Mouse (Mus musculus) neural tube, embryonic 14.5 days (tissue): ENCODE measurements at regions not wholly inside any gene's neighbourhood (a gene's known extent, or its start where the extent isn't known, plus 50 kb on each side); places are given as distances from the start of the nearest gene placed in this dataset.

Experiments
- ATAC-seq: fragments of 200-750 bp; cut with Nextera tagmentation; 2 replicates; pipeline ENCODE4 v1.8.0; 2017; ENCODE audit warnings: low read depth, mild to moderate bottlenecking, moderate TSS enrichment, moderate library complexity
- H3K27ac ChIP-seq: fragments of 300-500 bp; sonication (generic); 2 replicates; pipeline ENCODE4 v1.5.1; 2014; ENCODE audit warnings: low read depth, mild to moderate bottlenecking, control low read depth, low read length, moderate library complexity, mixed read lengths
- H3K27me3 ChIP-seq: fragments of 300-500 bp; sonication (generic); 2 replicates; pipeline ENCODE4 v1.6.1; 2014; ENCODE audit warnings: low read length; ENCODE audit not compliant: control insufficient read depth, insufficient read depth
- H3K36me3 ChIP-seq: fragments of 300-500 bp; sonication (generic); 2 replicates; pipeline ENCODE4 v1.6.1; 2014; ENCODE audit warnings: low read length, mixed read lengths; ENCODE audit not compliant: control insufficient read depth, insufficient read depth
- H3K4me1 ChIP-seq: fragments of 300-500 bp; sonication (generic); 2 replicates; pipeline ENCODE4 v1.6.1; 2014; ENCODE audit warnings: low read length; ENCODE audit not compliant: control insufficient read depth, insufficient read depth
- H3K4me2 ChIP-seq: fragments of 300-500 bp; sonication (generic); 2 replicates; pipeline ENCODE4 v1.6.1; 2014; ENCODE audit warnings: mild to moderate bottlenecking, low read depth, low read length, control low read depth
- H3K4me3 ChIP-seq: fragments of 300-500 bp; sonication (generic); 2 replicates; pipeline ENCODE4 v1.5.1; 2014; ENCODE audit warnings: low read depth, low read length, control low read depth, mixed read lengths
- H3K9ac ChIP-seq: fragments of 300-500 bp; sonication (generic); replicated peaks from 2 replicates; pipeline ENCODE4 v1.6.1; 2014; ENCODE audit warnings: low read depth, mild to moderate bottlenecking, control low read depth, low read length, mixed read lengths
- H3K9me3 ChIP-seq: fragments of 300-500 bp; sonication (generic); 2 replicates; pipeline ENCODE4 v1.6.1; 2016; ENCODE audit warnings: low read length; ENCODE audit not compliant: control insufficient read depth
- WGBS: fragments of 180-500 bp; shearing (Covaris S2); extraction: QIAGEN DNeasy Blood & Tissue Kit; methylation state at CpG from one replicate; pipeline ENCODE4 v1.1.7; 2014; 5-methylcytosine and 5-hydroxymethylcytosine counted together

DNA sequence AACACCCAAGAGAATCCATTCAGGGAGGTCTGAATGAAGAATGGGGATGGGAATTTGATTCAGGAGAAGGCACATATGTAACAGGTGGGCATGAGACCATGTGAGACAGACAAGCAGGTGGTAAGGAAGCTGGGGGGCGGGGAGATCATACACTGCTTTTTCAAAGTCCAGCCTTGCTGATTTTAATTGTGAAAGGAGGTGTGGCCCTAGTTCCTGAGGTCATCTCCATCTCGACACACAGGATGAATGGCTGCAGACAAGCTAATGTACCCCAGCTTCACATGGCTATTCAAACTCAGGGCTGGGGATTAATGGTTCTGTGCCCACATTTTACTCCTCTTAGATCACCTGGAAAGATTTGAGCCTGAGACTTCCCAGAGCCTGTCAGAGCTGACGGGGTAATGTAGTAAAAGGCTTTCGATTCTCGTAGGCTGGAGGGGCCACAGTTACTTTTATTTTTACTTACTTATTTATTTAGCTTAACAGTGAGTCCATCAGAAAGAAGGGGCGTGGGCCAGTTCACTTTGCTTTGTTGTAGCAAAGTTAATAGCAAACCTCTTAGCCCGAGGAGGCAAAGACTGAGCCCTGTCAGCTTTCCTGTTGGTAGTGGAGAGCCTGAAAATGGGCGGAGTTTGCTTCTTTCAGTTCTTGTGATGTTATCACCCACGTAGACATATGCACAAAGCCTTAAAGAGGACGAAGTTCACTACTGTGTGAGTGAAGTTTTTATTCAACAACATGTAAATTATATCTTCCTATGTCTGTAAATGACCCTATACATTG lies 122.3 kb upstream of the Pde3a start:
- Histone ChIP-seq H3K9ac (no peak overlapping the region), H3K36me3 (no peaks in the 10 kb centered on the region), H3K4me3 (no peak overlapping the region), H3K27me3 (no peaks in the 10 kb centered on the region), H3K4me1 (no peaks in the 10 kb centered on the region), H3K4me2 (no peak overlapping the region), H3K27ac (no peak overlapping the region), H3K9me3 (no peaks in the 10 kb centered on the region)
- 75% methylated on average over 10 of the region's 10 CpGs for whole genome bisulfite sequencing
- ATAC-seq = no peak

DNA sequence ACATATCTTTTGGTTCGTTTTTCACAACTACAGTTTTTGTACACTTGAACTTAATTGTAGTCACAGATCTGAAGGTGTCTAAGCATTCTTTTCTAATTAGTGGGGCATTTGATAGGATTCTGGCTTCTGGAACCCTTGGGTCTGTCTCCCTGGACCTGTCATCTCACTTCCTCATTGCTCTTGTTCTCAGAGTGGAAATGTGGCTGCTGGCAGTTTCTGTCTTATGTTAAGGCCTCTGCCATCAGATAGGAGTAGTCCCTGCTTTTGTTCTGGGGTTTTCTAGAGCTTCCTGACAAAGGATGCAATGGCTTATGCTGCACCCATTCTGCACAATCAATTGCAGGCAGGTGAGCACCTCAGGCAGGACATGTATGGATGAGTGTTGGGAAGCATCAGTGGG lies 119.5 kb upstream of the Pde3a start:
- Histone ChIP-seq H3K4me3 (no peak overlapping the region), H3K27ac (no peak overlapping the region), H3K4me2 (no peak overlapping the region), H3K4me1 (no peaks in the 10 kb centered on the region), H3K9me3 (no peaks in the 10 kb centered on the region), H3K9ac (no peak overlapping the region), H3K27me3 (no peaks in the 10 kb centered on the region), H3K36me3 (no peaks in the 10 kb centered on the region)
- no peak for ATAC-seq
- WGBS = 87% methylated on average over 1 of the region's 1 CpGs

DNA sequence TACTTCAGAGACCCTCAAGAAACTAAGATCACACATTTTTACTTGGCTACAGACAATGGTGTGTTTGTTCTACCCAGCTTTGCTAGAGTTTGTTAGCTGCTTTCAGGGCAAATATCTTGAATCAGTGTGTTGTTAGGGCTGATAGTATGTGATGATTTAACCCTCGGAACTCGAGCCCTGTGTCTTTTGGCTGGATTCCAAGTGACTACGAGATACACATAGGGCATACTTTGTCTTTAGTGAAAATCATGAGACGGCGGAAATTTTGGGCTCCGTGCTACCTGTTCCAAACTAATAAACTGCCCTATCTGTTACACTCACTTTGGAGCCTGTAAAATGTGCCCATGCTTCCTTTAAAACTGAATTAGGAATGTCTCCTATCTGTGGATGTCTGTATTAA lies 114.9 kb upstream of the Pde3a start:
- H3K4me3 ChIP-seq = no peak overlapping the region
- 74% methylated on average over 6 of the region's 6 CpGs for WGBS
- no peaks in the 10 kb centered on the region for H3K9me3 ChIP-seq
- no peaks in the 10 kb centered on the region for H3K4me1 ChIP-seq
- H3K9ac ChIP-seq = no peak overlapping the region
- H3K4me2 ChIP-seq = no peak overlapping the region
- no peaks in the 10 kb centered on the region for H3K27me3 ChIP-seq
- H3K27ac ChIP-seq = no peak overlapping the region
- ATAC-seq = no peak
- no peaks in the 10 kb centered on the region for H3K36me3 ChIP-seq

DNA sequence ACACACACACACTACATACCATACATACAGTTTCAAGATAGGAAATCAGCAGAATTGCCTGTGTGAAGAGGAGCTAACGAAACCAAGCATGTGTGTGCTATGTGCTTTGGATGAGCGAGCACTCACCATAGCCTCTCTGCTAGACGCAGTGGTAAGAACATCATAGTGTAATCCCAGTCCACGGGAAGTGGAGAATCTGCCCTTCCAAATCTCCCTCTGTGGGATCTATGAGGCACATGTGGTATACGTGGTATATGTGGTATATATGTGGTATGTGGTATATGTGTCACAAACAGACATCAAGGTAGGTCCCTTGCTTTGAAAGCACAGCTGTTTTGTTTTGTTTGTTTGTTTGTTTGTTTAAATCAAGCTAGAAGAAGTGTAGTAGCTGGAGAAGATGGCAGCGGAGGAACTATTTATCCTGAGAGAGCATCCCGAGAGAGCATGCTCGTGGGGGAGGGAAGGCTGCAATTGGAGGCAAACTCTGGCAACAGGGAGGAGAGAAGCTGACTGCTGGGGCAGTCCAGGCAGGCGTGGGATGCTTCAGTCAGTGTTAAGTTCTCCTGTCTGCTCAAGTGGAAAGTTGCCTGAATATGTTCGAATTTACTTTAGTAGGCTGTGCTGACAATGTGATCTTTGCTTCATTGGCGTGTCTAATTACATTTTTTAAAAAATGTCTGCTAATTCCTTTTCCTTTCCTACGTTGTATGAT lies 112.2 kb upstream of the Pde3a start:
- 79% methylated on average over 12 of the region's 12 CpGs for WGBS
- Histone ChIP-seq H3K27ac (no peak overlapping the region), H3K4me2 (no peak overlapping the region), H3K27me3 (no peaks in the 10 kb centered on the region), H3K9me3 (no peaks in the 10 kb centered on the region), H3K4me1 (no peaks in the 10 kb centered on the region), H3K4me3 (no peak overlapping the region), H3K36me3 (no peaks in the 10 kb centered on the region), H3K9ac (no peak overlapping the region)
- no peak for ATAC-seq

DNA sequence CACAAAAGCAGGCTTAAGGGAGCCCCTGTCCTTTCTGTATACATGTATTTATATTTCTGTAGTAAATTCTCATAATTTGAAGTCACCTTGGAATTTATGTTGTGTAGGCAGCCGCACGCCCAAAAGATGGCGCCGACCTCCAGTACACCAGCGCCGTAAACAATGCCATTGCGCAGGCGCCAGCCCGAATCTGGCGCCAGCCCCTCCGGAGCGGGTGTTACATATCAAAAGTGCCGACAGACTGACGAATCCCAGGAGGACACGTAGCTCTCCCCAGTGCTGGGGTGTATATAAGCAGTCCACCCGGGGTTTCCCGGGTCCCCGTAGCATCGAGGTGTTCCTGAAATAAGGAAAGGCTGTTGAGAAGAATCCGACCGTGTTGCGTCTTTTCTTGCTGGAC lies 108.1 kb upstream of the Pde3a start:
- Histone ChIP-seq H3K27me3 (no peaks in the 10 kb centered on the region), H3K9ac (no peak overlapping the region), H3K4me3 (no peak overlapping the region), H3K27ac (no peak overlapping the region), H3K4me1 (no peaks in the 10 kb centered on the region), H3K4me2 (no peak overlapping the region), H3K36me3 (no peaks in the 10 kb centered on the region), H3K9me3 (no peaks in the 10 kb centered on the region)
- no peak for ATAC-seq
- 95% methylated on average over 22 of the region's 22 CpGs for WGBS

DNA sequence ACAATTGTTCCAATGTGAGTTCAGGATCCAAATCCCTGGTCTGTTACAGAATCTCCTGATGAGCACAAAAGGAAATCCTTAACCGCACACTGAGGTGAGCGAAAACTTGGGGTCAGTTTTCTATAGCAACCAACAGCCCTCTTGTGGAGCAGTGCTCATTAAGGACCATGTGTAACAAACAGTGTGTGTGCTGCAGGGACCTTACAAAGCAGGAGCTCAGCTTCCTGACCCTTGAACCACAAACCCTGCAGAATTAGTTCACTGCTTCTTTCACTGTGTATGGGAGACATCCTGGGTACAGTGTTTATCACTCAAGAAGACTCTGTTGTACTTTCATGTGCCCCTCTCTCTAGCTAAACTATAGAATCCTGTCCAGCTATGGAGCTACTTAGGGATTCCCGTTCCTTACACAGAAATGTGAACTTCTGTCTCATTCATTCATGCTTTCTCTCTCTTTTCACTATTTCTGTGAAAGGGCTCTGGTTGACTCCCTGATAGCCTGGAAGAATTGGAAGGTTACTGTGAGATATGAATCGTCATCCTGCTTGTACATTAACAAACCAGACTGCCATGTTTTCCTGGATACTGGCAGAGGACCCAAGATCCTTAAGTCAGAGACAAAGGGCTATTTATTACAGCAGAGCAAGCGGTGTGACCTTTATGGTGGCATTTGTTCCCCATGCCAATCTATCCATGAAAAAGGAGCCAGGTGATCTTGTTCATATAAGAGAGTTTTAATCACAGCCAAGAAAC lies 100.5 kb upstream of the Pde3a start:
- H3K27ac ChIP-seq = no peak overlapping the region
- H3K4me1 ChIP-seq = no peaks in the 10 kb centered on the region
- no peak overlapping the region for H3K9ac ChIP-seq
- no peaks in the 10 kb centered on the region for H3K36me3 ChIP-seq
- no peaks in the 10 kb centered on the region for H3K9me3 ChIP-seq
- WGBS = 77% methylated on average over 5 of the region's 5 CpGs
- ATAC-seq = no peak
- H3K27me3 ChIP-seq = no peaks in the 10 kb centered on the region
- H3K4me2 ChIP-seq = no peak overlapping the region
- H3K4me3 ChIP-seq = no peak overlapping the region

DNA sequence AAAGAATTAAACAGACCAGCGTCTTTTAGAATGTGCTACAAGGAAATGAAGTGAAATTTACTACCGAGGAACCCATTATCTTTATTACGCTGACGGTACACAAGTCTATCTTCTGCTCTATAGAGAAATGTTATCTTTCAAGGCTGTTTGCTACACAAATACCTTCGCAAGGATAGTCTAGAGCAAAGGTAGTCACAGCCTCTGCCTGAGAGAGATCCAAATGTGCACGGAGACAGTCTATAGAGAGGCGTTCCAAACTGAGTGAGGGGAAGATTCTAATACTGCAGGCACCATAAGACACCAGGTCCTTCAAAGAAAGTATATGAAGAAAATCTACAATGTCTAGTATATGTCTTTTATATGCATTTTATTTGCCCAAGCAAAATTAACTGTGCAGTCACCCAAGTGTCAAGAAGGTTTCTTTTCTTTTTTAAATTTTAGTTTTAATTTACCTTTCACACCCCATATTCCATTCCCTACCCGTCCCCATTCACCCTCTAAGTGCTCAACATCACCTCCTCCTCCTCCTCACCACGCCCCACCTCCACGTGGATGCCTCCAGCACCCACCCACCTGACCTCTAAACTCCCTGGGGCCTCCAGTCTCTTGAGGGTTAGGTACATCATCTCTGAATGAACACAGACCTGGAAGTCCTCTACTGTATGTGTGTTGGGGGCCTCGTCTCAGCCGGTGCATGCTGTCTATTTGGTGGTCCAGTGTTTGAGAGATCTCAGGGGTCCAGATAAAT lies 99.7 kb upstream of the Pde3a start:
- 82% methylated on average over 12 of the region's 12 CpGs for WGBS
- no peak overlapping the region for H3K27ac ChIP-seq
- H3K9me3 ChIP-seq = no peaks in the 10 kb centered on the region
- no peaks in the 10 kb centered on the region for H3K4me1 ChIP-seq
- no peaks in the 10 kb centered on the region for H3K36me3 ChIP-seq
- no peak overlapping the region for H3K4me3 ChIP-seq
- no peak for ATAC-seq
- H3K27me3 ChIP-seq = no peaks in the 10 kb centered on the region
- H3K4me2 ChIP-seq = no peak overlapping the region
- H3K9ac ChIP-seq = no peak overlapping the region

DNA sequence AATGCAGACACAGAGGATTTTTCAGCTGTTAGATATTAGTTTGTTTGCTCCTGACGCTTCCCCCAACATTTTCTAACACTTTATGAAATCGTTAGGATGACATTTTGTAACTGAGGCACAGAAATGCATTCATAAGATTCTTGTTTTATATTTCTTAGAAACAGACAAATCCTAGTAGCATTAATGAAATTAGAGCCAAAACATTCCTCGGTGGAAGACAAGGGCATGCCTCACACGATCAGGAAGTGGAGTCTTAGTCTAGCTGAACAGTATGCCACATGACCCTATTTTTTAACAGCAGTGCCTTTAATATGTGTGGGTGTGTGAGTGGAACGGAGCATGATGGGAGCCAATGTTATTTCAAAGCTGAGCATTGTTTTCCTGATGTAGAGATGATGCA lies 89.7 kb upstream of the Pde3a start:
- Histone ChIP-seq H3K27ac (no peak overlapping the region), H3K4me3 (no peak overlapping the region), H3K9ac (no peak overlapping the region), H3K4me1 (no peaks in the 10 kb centered on the region), H3K36me3 (no peaks in the 10 kb centered on the region), H3K9me3 (no peaks in the 10 kb centered on the region), H3K27me3 (no peaks in the 10 kb centered on the region), H3K4me2 (no peak overlapping the region)
- ATAC-seq = no peak
- WGBS = 82% methylated on average over 5 of the region's 5 CpGs
